Mouse (Mus musculus): ENCODE results near the gene Mapk11. TPM values are rescaled to one million over a fixed set of nuclear protein-coding genes. Genes with fewer than 3 reads are reported as not detected.
A peak's percentile ranks its signal among the peaks of the same experiment; 100 is the strongest.

Mapk11 gene
- polyA plus RNA-seq, 1 experiment from 2014 or later, result 27.3 TPM

Small RNA genes lying within 50 kb of the gene (microRNA-seq; reads per million reads assigned to microRNA genes)
- 7.0 reads per million, percentile 25 among the genes with 10 or more reads in this experiment for gene Mir6958
- 1.1 reads per million for gene Mir7118

Other genes with a start within 250 kb of the Mapk11 start
- 0.08 and 0.14 TPM in 2 replicates for gene Ttll8, start 195.2 kb downstream of the Mapk11 start, polyA plus RNA-seq (2015; fragmentation: Nextera tagmentation; extraction: Ambion mirVana)
- 26.5 and 31.0 TPM in 2 replicates for gene Mlc1, start 170.6 kb downstream of the Mapk11 start, polyA plus RNA-seq (2015; fragmentation: Nextera tagmentation; extraction: Ambion mirVana)
- not detected in 2 replicates for gene Mov10l1, start 166.7 kb downstream of the Mapk11 start, polyA plus RNA-seq (2015; fragmentation: Nextera tagmentation; extraction: Ambion mirVana)
- 7.9 and 9.2 TPM in 2 replicates for gene Panx2, start 89.9 kb downstream of the Mapk11 start, polyA plus RNA-seq (2015; fragmentation: Nextera tagmentation; extraction: Ambion mirVana)
- 37.9 and 41.7 TPM in 2 replicates for gene Trabd, start 74.5 kb downstream of the Mapk11 start, polyA plus RNA-seq (2015; fragmentation: Nextera tagmentation; extraction: Ambion mirVana)
- gene Selenoo, start 60.5 kb downstream of the Mapk11 start, polyA plus RNA-seq (2015; fragmentation: Nextera tagmentation; extraction: Ambion mirVana), result 20.1 and 21.3 TPM in 2 replicates
- gene Tubgcp6, start 26.5 kb downstream of the Mapk11 start, polyA plus RNA-seq (2015; fragmentation: Nextera tagmentation; extraction: Ambion mirVana), result 16.6 and 16.9 TPM in 2 replicates
- gene Hdac10, start 20.9 kb downstream of the Mapk11 start, polyA plus RNA-seq (2015; fragmentation: Nextera tagmentation; extraction: Ambion mirVana), result 25.3 and 27.6 TPM in 2 replicates
- 4.2 and 4.6 TPM in 2 replicates for gene Mapk12, start 8.9 kb downstream of the Mapk11 start, polyA plus RNA-seq (2015; fragmentation: Nextera tagmentation; extraction: Ambion mirVana)
- gene Plxnb2, start 31.2 kb upstream of the Mapk11 start, polyA plus RNA-seq (2015; fragmentation: Nextera tagmentation; extraction: Ambion mirVana), result 90.7 and 105 TPM in 2 replicates
- 80.4 and 93.7 TPM in 2 replicates for gene Dennd6b, start 46.9 kb upstream of the Mapk11 start, polyA plus RNA-seq (2015; fragmentation: Nextera tagmentation; extraction: Ambion mirVana)
- gene Ppp6r2, start 61.9 kb upstream of the Mapk11 start, polyA plus RNA-seq (2015; fragmentation: Nextera tagmentation; extraction: Ambion mirVana), result 71.3 and 73.4 TPM in 2 replicates
- 96.8 and 102 TPM in 2 replicates for gene Sbf1, start 165.7 kb upstream of the Mapk11 start, polyA plus RNA-seq (2015; fragmentation: Nextera tagmentation; extraction: Ambion mirVana)
- not detected in 2 replicates for gene Adm2, start 173.1 kb upstream of the Mapk11 start, polyA plus RNA-seq (2015; fragmentation: Nextera tagmentation; extraction: Ambion mirVana)
- not detected in 2 replicates for gene Miox, start 184.8 kb upstream of the Mapk11 start, polyA plus RNA-seq (2015; fragmentation: Nextera tagmentation; extraction: Ambion mirVana)
- 33.2 and 38.6 TPM in 2 replicates for gene Lmf2, start 206.0 kb upstream of the Mapk11 start, polyA plus RNA-seq (2015; fragmentation: Nextera tagmentation; extraction: Ambion mirVana)
- 113 and 120 TPM in 2 replicates for gene Ncaph2, start 206.1 kb upstream of the Mapk11 start, polyA plus RNA-seq (2015; fragmentation: Nextera tagmentation; extraction: Ambion mirVana)
- 17.1 and 17.8 TPM in 2 replicates for gene Sco2, start 224.2 kb upstream of the Mapk11 start, polyA plus RNA-seq (2015; fragmentation: Nextera tagmentation; extraction: Ambion mirVana)
- gene Tymp, start 227.4 kb upstream of the Mapk11 start, polyA plus RNA-seq (2015; fragmentation: Nextera tagmentation; extraction: Ambion mirVana), result 1.8 and 2.6 TPM in 2 replicates
- 2.7 and 4.5 TPM in 2 replicates for gene Odf3b, start 229.7 kb upstream of the Mapk11 start, polyA plus RNA-seq (2015; fragmentation: Nextera tagmentation; extraction: Ambion mirVana)
- 0.07 TPM in 1 of 2 replicates, not detected in the other for gene Klhdc7b, start 235.3 kb upstream of the Mapk11 start, polyA plus RNA-seq (2015; fragmentation: Nextera tagmentation; extraction: Ambion mirVana)

Measured in hindbrain, embryonic 15.5 days (tissue).